Mouse (Mus musculus): ENCODE measurements around the gene Haghl. TPM values are rescaled to one million over a fixed set of nuclear protein-coding genes. Genes with fewer than 3 reads are reported as not detected.

The Haghl gene
- total RNA-seq, 2 experiments from 2014 or later = 15.0 to 15.1 TPM

DNA sequence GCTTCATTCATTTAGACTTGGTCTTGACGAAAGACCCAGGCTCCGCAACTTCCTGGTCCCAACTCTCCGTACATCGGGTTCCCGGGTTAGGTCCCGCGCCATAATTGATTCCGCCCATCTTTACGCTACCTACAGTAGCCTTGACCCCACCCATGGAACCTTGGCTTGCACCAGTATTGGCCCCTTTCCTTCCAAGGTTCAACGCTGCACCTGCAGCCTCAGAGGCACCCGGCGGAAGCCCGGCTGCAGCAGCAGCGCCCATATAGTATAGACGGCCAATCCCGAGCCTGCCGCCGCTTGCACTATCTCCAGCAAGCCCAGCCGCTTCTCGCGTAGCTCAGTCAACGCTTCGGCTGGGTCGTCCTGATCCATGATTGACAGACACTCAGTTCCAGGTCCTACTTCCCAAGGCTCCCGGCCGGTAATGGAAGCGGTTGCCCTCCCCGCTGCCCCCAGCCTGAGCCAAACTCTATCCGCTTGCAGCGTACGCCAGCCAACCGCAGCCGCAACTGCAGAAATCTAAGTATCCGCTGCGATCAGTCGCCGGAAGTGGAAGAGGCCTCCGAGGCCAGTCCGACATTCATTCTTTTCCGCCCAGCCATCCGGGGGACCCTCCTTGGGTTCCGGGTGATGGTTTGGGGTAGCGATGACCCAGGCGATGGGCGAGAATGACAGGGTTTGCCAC, 6.5 kb upstream of the Haghl start:
- intact Hi-C loops (cut with DNase I) = no loop called here
- DNase-seq = peak; percentile 84 to 90

DNA sequence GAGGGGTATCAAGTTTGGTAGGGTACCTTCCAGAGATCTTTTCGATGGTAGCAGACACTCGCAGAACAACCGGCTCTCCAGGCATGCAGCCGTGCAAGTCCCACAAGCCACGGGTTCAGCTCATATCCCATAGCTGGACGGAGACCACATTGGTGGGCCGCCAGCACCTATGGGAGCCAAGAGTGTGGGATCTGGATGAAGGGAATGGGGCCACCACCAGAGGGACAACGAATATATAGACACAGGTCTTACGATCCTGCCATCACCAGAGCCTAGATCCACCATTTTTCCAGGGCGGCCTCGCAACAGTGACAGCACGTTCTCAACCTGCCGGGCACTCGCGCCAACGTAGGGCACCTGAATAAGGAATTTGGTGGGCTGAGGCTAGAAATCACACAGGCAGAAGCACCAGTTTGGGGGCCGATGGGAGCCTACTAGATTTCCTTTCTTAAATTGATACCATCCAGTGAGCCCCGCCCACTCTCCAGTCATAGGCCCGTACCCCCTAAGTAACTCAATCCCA, 5.9 kb upstream of the Haghl start:
- intact Hi-C loops (cut with DNase I) = no loop called here
- no peak for DNase-seq

DNA sequence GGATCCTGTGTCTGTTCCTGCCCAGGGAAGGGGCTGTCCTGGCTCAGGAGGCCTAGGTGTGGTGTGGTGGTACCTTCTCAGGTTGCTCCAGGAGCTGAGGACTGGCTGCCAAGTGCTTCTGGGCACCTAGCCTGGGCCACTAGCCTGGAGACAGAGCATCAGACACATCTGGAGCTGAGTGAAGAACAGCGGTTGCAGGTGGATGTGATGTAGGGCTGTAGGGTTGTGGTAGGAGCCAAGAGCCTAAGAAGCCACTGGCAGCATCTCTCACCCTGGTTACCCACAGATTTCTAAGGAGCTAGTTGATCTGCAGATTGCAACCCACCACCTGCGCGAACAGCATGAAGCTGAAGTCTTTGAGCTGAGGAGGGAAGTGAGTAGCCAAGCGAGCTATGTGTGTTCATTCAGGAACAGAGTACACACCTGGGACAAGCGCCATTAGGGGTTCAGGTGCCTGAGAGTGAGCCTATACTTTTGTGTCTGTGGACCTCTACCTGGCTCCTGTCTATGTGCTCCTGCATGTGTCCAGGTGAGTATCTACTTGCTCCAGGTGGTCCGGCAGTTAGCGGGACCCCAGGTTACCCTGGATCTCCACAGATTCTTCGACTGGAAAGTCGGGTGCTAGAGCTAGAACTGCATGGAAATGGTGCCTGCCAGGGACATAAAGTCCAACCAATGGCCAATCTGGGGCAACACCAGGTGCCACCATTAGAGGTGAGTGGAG, 1.5 kb upstream of the Haghl start:
- no peak for DNase-seq
- intact Hi-C loops (cut with DNase I) = no loop called here

DNA sequence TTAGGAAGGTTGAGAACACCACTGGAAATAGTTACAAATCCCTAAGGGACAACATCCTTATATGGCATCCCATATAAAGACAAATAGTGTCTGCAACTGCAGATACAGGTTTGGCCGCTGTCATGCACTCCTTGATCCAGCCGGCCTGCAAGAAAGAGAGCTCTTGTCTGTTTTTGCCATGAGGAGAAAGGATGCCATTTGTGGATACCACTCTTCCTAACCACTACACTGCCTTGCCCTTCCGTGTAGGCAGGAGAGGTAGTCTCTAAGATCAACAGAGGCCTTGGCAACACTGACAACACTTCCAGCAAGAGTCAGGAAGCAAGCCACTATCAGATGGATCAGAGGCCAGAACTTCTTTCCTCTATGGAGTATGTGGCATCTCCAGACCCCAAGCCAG, 807 bp upstream of the Haghl start, which contains the start of gene Ccdc78:
Ccdc78 (plus strand) TSS at position 301 of the 400 bp plus-strand sequence.
- intact Hi-C loops (cut with DNase I) = no loop called here
- DNase-seq = no peak

DNA sequence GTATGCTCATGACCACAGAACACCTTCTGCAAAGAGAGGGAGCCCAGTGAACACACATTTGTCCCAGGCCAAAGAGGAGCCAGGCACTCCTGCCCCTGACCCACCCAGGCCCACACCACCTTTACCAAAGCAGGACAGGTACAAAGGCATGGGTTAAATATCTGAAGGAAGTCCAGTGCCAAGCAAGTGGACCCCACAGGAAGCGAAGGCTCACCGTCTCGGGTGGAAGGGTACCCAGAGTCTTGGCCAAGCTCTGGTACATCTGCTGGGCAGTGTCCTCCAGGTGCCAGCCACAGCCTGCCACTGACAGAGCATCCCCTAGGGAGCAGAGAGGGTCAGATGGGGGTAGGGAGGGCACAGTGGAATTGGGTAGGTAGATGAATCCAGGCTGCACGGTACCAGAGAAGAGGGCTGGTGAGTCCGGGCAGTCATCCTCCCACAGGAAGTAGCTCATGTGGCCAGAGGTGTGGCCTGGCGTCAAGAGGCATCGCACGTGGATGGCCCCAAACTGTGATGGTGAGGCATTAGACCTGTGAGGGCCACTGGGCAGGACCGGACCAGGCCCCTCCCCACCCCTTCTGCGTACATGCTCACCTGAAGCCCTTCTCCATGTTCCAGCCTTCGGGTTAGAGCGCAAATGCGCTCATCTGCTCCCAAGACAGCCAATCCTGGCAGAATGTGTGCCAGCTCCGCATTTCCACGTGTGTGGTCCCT, 1.5 kb downstream of the Haghl start:
- DNase-seq = no peak
- intact Hi-C loops (cut with DNase I) = no loop called here

DNA sequence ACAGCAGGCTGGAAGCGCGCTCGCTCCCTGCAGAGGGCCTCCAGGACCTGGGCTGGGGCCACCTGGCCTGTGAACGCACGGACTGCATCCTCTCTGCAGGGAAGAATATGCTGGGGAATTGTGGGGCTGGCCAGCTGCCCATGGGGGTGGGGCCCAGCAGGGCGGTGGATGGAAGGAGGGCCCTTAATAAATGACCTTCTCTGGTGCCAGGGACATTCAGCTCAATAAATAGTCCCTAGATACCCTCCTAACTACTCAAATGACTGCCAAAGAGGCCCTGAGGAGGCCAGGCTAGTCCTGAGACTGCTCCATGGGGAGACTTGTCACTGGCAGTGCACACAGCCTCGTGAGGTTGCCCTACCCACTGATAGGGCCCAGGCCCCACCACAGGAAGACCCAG, 2.4 kb downstream of the Haghl start:
- peak; percentile 57 to 69 for DNase-seq

DNA sequence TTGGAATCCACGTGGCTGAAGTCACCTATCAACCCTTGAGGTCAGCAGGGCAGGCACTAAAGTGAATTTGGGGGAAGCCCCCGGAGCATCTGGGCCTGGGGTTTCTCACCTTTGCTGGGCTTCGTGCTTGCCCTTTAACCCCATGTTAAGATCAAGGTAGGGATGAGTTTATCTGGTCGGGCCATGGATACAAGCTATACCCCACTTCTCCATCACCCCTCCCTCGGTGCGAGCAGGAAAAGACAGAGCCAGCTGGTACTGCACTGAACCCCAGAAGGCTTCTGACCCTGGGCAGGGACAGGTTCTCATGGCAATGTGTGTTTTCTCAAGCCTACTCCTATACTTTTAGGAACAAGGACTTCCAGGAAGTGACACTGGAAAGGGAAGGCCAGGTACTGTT, 4.1 kb downstream of the Haghl start:
- no peak for DNase-seq

More for the DNA sequence above, 2.4 kb downstream of the Haghl start:
- intact Hi-C loops (cut with DNase I) = no loop called here

DNA sequence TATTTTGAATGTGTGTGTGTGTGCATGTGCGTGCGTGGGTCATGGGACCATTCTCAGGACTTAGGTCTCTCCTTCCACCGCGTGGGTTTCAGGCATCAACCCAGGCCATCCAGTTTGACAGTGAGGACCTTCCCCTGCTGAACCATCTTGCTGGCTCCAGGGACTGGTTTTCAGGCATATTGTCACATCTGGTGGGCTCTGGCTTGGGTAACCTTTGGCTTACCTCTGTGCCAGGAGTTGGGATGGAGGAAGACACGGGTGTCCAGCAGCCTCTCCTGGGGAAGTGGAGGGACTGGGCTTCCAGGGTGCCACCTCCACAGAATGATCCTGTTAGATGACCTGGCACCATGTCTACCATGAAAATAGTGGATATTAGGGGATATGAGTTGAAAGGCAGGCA, 7.5 kb downstream of the Haghl start:
- intact Hi-C loops (cut with DNase I) = no loop called here

More for the DNA sequence above, 4.1 kb downstream of the Haghl start:
- intact Hi-C loops (cut with DNase I) = no loop called here

DNA sequence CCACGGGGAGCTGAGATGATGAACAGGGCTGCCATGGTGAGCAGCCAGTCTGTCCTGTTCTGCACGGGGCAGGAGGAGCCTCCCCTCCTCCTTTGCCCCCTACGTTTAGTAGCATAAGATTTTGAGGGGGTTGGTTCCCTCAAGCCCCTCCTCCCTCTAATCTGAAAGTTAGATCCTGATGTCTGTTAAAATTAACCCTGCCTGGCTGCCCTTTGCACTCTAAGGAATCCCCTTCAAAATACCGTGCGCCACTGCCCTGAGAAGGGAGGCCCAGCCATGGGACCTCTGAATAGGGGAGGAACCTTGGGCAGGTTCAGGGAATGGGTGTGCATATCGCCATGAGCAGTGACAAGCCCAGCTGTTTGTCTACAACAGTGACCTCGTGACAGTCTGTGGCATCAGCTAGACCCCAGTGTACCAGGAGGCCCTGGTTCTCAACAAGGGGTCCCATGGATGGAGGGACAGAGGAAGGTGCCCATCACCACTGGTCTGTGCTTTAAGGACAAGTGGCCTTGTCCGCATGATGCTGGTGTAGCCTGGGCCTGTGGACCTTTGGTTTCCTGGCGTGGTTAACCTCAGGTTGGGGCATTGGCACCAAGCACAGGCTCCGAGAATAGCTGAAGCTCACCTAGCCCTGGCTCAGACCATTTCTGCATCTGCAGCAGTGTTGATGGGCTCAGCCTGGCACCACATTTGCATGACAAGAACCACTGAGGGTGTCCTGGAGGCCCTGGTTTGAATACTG, 10.0 kb downstream of the Haghl start:
- intact Hi-C loops (cut with DNase I) = no loop called here
- DNase-seq = no peak

More for the DNA sequence above, 7.5 kb downstream of the Haghl start:
- DNase-seq = no peak

DNA sequence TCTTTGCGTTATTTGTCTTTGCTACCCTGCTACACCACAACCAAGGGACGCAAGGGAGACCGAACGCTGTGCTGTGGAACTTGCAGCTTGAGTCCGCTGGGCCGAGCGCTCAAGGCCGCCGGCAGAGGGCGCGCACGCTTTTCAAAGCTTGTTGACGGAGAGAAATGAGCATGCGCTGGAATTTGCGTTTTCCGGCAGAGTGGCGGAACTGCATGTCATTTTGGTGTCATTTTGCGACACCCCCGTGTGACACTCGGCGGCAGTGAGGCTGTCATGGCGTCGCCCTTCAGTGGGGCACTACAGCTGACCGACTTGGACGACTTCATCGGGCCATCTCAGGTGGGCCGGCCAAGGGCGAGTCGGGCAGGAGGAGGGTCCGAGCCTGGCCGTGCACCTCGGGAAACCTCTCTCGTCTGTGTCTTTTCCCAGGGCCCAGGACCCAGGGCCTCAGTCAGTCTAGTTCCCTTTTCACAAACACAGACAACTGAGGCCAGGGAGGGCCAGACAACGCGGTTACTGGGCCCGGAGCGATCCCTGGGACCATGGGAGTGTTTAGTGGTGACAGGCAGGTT, 11.8 kb downstream of the Haghl start, which contains the start of gene Narfl:
Narfl (plus strand) TSS at position 228 of the 572 bp plus-strand sequence.
- intact Hi-C loops (cut with DNase I) = loop anchor here (1.0 to 5.0 kb wide), 2 partner anchors 28 to 94 kb away; partner anchors contain the start of gene Mcrip2
- DNase-seq = peak; percentile 98

DNA sequence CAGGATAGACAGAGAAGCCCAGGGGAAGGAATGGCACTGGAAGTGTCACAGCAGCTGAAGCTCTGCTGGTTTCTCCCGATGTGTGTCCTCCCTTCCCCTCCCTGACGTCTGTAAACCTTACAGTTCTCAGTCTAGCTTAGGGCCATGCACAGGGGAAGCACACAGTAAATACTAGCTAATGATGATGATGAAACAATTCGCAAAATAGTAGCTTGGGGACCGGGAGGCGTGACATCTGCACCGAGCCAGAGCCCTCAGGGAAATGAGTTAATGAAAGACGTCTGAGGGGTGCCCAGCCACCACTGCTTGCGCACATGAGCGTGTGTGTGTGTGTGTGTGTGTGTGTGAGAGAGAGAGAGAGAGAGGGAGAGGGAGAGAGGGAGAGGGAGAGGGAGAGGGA, 16.1 kb downstream of the Haghl start:
- DNase-seq = no peak
- intact Hi-C loops (cut with DNase I) = no loop called here

DNA sequence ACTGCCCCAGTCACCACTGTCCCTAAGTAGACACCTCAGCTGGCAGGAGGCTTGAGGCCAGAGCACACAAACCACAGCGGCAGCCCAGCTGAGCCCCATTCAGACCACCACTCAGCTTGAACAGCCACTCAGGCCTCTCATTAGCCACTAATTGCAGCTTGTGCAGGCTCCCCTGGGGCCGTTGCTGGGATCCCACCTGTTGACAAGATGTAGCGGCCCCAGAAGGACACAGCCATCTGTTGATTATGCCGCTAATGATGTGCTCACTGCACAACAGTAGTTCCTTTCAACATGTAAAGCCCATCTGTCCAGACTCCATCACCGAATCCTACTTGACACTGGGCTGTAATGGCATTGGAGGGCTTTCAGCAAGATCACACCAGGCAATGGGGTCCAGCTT, 19.6 kb downstream of the Haghl start:
- DNase-seq = no peak
- intact Hi-C loops (cut with DNase I) = no loop called here

DNA sequence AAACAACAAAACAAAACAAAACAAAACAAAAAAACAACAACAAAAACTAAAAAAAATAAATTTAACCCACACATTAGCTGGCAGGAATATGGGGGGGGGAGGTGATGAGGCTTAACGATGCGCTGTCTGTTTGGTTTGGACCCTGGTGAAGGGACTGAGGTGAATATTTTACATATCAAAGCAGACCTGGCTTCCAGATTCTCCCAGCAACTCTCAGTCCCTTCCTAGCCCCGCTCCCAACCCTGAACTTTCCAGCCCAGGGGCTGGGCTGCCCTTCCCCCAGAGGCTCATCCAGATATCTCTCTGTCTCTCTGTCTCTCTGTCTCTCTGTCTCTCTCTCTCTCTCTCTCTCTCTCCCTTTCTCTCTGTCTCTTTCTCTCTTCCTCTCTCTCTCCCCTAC, 22.9 kb downstream of the Haghl start:
- no peak for DNase-seq
- intact Hi-C loops (cut with DNase I) = no loop called here

DNA sequence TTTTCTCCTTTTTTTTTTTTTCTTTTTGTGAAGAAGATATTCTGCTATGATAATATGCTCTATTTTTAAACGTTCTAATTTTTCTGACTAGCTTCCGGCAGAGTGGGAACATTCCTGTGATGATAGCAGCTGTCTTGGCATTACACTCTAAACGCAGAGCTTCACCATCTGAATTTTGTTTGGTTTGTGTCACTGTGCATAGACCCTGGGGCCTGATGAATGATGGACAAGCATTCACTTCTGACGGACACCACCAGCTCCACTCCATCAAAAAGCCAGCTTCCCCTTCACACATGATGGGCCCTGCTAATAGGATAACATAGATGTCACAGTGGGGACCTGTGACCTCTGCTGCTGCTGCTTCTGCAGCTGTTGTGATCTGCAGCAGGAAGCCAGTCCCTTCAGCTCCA, 23.9 kb downstream of the Haghl start:
- intact Hi-C loops (cut with DNase I) = no loop called here
- no peak for DNase-seq

DNA sequence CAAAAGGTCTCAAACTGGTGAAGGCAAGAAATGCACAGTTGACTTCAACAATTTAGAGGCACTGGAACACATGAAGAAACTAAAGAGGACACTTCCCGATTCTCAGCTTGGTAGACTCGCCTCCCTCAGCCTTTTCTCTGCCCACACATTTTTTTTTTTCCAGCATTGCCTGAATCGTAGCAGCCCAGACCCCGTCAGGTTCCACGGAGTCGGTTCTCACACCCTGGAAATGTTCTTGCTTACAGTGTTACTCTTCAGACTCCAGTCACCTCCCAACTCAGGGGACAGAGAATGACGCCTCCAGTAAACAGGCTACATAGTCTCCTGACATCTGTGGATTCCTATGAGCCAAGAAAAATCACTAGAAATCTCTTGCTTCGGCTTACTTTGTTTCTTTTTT, 25.3 kb downstream of the Haghl start:
- intact Hi-C loops (cut with DNase I) = no loop called here
- no peak for DNase-seq

DNA sequence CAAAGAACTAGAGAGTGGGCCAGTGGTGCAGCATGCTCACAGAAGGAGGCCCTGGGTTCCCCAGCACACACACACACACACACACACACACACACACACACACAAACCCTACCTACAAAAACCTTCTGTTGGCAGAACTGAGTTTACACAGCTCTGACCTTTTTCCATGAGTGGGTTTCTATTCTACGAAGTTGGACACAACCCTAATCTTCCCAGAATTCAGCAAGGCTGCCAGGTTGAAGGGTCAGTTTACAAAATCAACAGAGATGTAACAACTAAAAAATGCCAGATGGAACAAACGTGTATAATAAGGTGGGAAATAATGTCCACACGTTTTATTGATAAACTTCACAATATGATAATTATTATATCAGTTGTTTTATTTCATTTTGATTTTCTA, 27.8 kb downstream of the Haghl start:
- intact Hi-C loops (cut with DNase I) = no loop called here
- no peak for DNase-seq

DNA sequence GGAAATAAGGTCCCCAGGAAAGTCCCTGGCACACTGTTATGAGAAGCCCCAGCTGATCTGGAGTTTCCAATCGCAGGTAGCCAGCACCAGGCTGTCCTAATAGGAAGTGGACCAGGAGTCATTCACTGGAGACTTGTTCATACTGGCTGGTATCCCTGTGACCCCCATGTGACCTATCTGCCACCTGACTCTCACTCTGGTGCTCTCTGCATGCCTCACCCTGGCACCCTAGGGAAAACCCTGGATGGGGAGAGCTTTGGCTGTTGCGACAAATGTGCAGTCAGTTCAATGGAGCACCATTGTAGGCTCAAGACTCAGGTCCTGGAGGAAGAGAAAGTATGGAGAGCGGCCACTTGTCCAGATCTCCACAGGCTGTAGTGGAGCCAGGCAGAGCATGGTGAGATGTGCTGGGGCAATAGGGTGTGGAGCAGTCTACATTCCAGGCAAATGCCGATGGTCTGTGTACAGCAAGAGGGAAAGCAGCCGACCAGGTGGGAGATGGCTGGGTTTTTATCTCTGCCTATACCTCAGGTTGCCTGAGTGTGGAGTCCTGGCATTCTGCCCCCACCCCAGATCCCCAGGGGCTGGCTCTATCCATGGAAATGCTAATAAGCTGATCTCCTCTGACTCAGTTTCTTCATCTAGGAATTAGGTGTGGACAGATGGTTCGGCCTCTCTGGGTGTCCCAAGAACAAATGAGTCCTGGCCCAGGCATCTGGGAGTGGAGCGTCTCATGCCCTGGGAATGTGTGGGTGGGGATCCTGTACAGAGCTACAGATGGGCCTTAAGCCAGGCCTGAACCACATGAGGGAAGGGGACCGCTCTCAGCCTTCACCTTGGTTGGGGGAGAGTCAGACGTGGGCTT, 28.9 kb downstream of the Haghl start:
- DNase-seq = no peak
- intact Hi-C loops (cut with DNase I) = no loop called here

DNA sequence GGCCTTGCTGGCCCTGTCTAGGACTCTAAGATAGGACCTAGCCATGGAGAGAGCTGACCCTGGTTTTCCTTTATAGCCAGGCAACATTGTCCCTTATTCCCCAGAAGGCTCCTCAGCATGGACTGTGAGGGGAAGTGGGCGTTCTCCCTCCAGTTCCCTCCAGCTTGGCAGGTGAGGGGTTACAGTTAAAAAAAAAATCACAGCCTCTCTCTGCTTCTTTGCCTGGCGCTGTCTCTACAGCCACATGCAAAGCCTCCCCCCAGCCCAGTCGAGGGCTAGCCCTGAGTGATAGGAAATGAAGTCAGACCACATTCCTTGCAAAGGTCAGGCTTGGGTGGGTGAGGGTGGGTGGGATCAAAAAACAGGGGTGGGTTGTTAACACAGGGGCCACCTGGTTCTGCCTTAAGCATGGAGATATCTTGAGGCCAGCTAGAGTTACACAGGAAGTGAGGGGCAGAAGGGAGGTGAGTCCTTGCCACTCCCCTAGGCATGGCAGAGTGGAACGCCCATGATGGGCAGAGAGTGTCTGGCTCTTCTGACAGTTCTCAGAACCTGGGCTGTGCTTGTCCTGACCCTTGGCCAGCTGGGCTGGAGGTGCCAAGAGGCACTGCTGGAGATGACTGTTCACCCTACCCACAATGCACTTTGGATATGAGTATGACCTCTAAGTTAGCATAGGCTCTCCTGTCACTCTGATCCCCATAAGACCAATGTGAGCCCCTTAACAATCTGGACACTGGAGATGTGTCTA, 29.7 kb downstream of the Haghl start:
- DNase-seq = no peak
- intact Hi-C loops (cut with DNase I) = no loop called here
